In genomic region chr2:69861485-69862091, GRCm38 (mm10) we compare ENCODE assay signal across 8 mouse cellular contexts. TPM values are rescaled to one million over a fixed set of nuclear protein-coding genes. Genes with fewer than 3 reads are reported as not detected.
A peak's percentile ranks its signal among the peaks of the same experiment; 100 is the strongest.
DNase-seq lines count a peak whose midpoint lies in the region; ATAC-seq and TF ChIP-seq lines count a peak whose summit lies in the region.

Ssb (plus strand) TSS chr2:69861562.

- H3K27me3 ChIP-seq in embryonic facial prominence, embryonic 13.5 days: no peaks in the 10 kb centered on the region
- no peaks in the 10 kb centered on the region for H3K27me3 ChIP-seq in limb, embryonic 14.5 days (ENCODE audit: control insufficient read depth, insufficient read depth, low read length)
- H3K27me3 ChIP-seq in midbrain, postnatal 0 days (ENCODE audit: insufficient read depth, low read length): no peaks in the 10 kb centered on the region

- peak within 1 kb of the TSS; percentile 94 for H3K27ac ChIP-seq in embryonic facial prominence, embryonic 13.5 days
- H3K27ac ChIP-seq in limb, embryonic 14.5 days (replicated peaks; ENCODE audit: low read depth, low read length): peak within 1 kb of the TSS; percentile 90
- H3K27ac ChIP-seq in midbrain, postnatal 0 days (ENCODE audit: low read depth, low read length): peak within 1 kb of the TSS; percentile 90

- ATAC-seq in embryonic facial prominence, embryonic 13.5 days (ENCODE audit: insufficient number of reproducible peaks, insufficient read depth, low FRiP score, low TSS enrichment, low read depth): peak; percentile 93
- peak; percentile 97 for ATAC-seq in limb, embryonic 14.5 days (ENCODE audit: low FRiP score, low read depth)
- peak; percentile 98 for ATAC-seq in midbrain, postnatal 0 days (ENCODE audit: low FRiP score)

- peak; percentile 92; the same call in 1 of the 2 replicates for TF ChIP-seq POLR2A in limb, embryonic 14.5 days (IDR thresholded peaks at IDR 0.05; ENCODE audit: borderline replicate concordance, extremely low read depth, insufficient read depth, insufficient read length)

- peak within 1 kb of the TSS; percentile 100 for H3K9ac ChIP-seq in embryonic facial prominence, embryonic 13.5 days
- H3K9ac ChIP-seq in limb, embryonic 14.5 days (ENCODE audit: low read depth, low read length, severe bottlenecking): peak within 1 kb of the TSS; percentile 97
- H3K9ac ChIP-seq in midbrain, postnatal 0 days (replicated peaks; ENCODE audit: low read length, poor library complexity, severe bottlenecking): peak within 1 kb of the TSS; percentile 94

- peak within 1 kb of the TSS; percentile 66 for H3K4me2 ChIP-seq in embryonic facial prominence, embryonic 13.5 days
- H3K4me2 ChIP-seq in limb, embryonic 14.5 days (replicated peaks; ENCODE audit: low read depth, low read length, severe bottlenecking): peak within 1 kb of the TSS; percentile 75
- H3K4me2 ChIP-seq in midbrain, postnatal 0 days (ENCODE audit: low read depth, low read length, poor library complexity, severe bottlenecking): peak within 1 kb of the TSS; percentile 78

- no peak for TF ChIP-seq CTCF in midbrain, postnatal 0 days (IDR thresholded peaks at IDR 0.05)

- H3K4me1 ChIP-seq in embryonic facial prominence, embryonic 13.5 days: peaks cover 9% of the 10 kb centered on the region
- H3K4me1 ChIP-seq in limb, embryonic 14.5 days (ENCODE audit: control insufficient read depth, insufficient read depth, low read length): 0 out of 2 replicates have a peak, but pooled peaks cover 4% of the 10 kb centered on the region
- H3K4me1 ChIP-seq in midbrain, postnatal 0 days (ENCODE audit: insufficient read depth, low read length): no peaks in the 10 kb centered on the region; the same call in 1 of the 2 replicates

- peak within 1 kb of the TSS; percentile 100 for H3K4me3 ChIP-seq in embryonic facial prominence, embryonic 13.5 days
- peak within 1 kb of the TSS; percentile 99 for H3K4me3 ChIP-seq in limb, embryonic 14.5 days (replicated peaks; ENCODE audit: low read length)
- H3K4me3 ChIP-seq in midbrain, postnatal 0 days (ENCODE audit: low read depth, low read length): peak within 1 kb of the TSS; percentile 100

- DNase-seq in 3134 (ENCODE audit: extremely low read depth, insufficient read length, low spot score): peak; percentile 92
- DNase-seq in adrenal gland, postnatal 36 days: peak; percentile 95 to 97
- DNase-seq in heart, adult 8-10 months (ENCODE audit: low spot score): peak; percentile 92
- DNase-seq in kidney, adult 9 months: peak; percentile 95
- DNase-seq in limb, embryonic 14.5 days (ENCODE audit: low spot score): peak; percentile 93
- DNase-seq in midbrain, postnatal 0 days (ENCODE audit: low spot score): peak; percentile 95
- peak; percentile 90 to 91 for DNase-seq in spleen, postnatal 14 days (ENCODE audit: low spot score in 2 of 2)

- WGBS in embryonic facial prominence, embryonic 13.5 days: 0% methylated on average over 60 of the region's 66 CpGs
- 1% methylated on average over 55 of the region's 66 CpGs for WGBS in limb, embryonic 14.5 days
- under 1% methylated on average over 53 of the region's 66 CpGs for WGBS in midbrain, postnatal 0 days

- H3K9me3 ChIP-seq in embryonic facial prominence, embryonic 13.5 days: no peaks in the 10 kb centered on the region
- no peaks in the 10 kb centered on the region for H3K9me3 ChIP-seq in limb, embryonic 14.5 days (ENCODE audit: control insufficient read depth, low read length)
- no peaks in the 10 kb centered on the region for H3K9me3 ChIP-seq in midbrain, postnatal 0 days (ENCODE audit: low read length)

- H3K36me3 ChIP-seq in embryonic facial prominence, embryonic 13.5 days: peaks cover 15% of the 10 kb centered on the region; the same call in 1 of the 2 replicates
- peaks cover 13% of the 10 kb centered on the region for H3K36me3 ChIP-seq in limb, embryonic 14.5 days (ENCODE audit: control insufficient read depth, insufficient read depth, low read length)
- H3K36me3 ChIP-seq in midbrain, postnatal 0 days (ENCODE audit: insufficient read depth, low read length): no peaks in the 10 kb centered on the region

RNA-seq across cellular contexts. Expression of gene Ssb, which starts in this region (rescaled TPM):
- 100 to 1,000 TPM; 175 to 188 TPM for total RNA-seq in adrenal gland, postnatal 36 days (2021)
- polyA plus RNA-seq in embryonic facial prominence, embryonic 13.5 days (2015; fragmentation: Nextera tagmentation; extraction: Ambion mirVana): 396 and 412 TPM in 2 replicates
- 10 to 100 TPM; 58.2 to 78.0 (median 62.0) TPM for total RNA-seq in heart, adult 8-10 months (2022)
- polyA plus RNA-seq in limb, embryonic 14.5 days (2012; rRNA removed): 80.8 and 173 TPM in 2 replicates
- 288 and 291 TPM in 2 replicates for polyA plus RNA-seq in limb, embryonic 14.5 days (2014; fragmentation: Nextera tagmentation; extraction: Ambion mirVana)
- 51.3 and 64.1 TPM in 2 replicates for total RNA-seq in midbrain, postnatal 0 days (2014; rRNA removed)
- polyA plus RNA-seq in midbrain, postnatal 0 days (2015; fragmentation: Nextera tagmentation; extraction: Ambion mirVana): 260 and 285 TPM in 2 replicates

Comparison
In these comparisons a context has a peak if more than half of its experiments do, and no peak if none do; other contexts are left out.
1. Peak in every context shown above with its lines: DNase-seq, ATAC-seq, H3K4me3 ChIP-seq and H3K27ac ChIP-seq.